ENCODE assay signal across 19 mouse cellular contexts in the genomic region with DNA sequence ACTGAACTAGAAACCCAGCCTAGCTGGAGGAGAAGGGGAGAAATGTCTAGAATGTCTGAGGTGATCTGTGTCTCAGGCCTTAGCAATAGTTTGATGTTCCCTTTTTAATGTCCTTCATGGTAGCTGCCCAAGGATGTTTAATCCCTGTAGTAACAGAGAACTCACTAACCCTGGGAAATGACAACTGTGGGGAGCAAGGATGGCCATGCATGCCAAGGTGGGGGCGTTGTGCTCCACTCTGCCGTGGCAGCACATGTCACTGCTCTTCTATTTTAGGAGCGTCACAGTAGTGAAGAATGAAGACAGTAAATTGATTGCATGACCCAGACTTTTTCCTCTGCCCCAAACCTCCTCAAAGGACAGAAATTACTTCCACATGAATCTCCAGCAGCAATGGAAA. TPM values are rescaled to one million over a fixed set of nuclear protein-coding genes. Genes with fewer than 3 reads are reported as not detected.
DNase-seq lines count a peak whose midpoint lies in the region; ATAC-seq lines count a peak whose summit lies in the region.
"Had no signal": no experiment of that assay in that cellular context is flagged by ENCODE, and none has a peak within 500 bp of the region (broad histone marks: within the 10 kb centered on the region; RNA-seq: fewer than 3 reads in every experiment).

No protein-coding gene starts in this region.

- 84% methylated on average over 3 of the region's 3 CpGs for WGBS in midbrain, embryonic 11.5 days
- 87% methylated on average over 3 of the region's 3 CpGs for WGBS in midbrain, embryonic 15.5 days
- 38% methylated on average over 3 of the region's 3 CpGs for WGBS in embryonic facial prominence, embryonic 15.5 days

- no peak overlapping the region for H3K27ac ChIP-seq in midbrain, embryonic 11.5 days (ENCODE audit: low read depth, low read length)
- H3K27ac ChIP-seq in midbrain, embryonic 15.5 days: no peak overlapping the region
- H3K27ac ChIP-seq in embryonic facial prominence, embryonic 15.5 days (replicated peaks): peak overlapping the region; percentile 12
- H3K27ac ChIP-seq: forebrain, embryonic 10.5 days; forebrain, embryonic 12.5 days had no signal

- no peak for ATAC-seq in midbrain, embryonic 11.5 days (ENCODE audit: low FRiP score)
- no peak for ATAC-seq in midbrain, embryonic 15.5 days (replicated peaks)
- ATAC-seq in embryonic facial prominence, embryonic 15.5 days (ENCODE audit: insufficient number of reproducible peaks, low FRiP score, low TSS enrichment, low read depth): 0 out of 2 replicates have a peak, but pooled peaks have one; percentile 21
- ATAC-seq: forebrain, embryonic 14.5 days; forebrain, embryonic 16.5 days had no signal

- no peak overlapping the region for H3K4me2 ChIP-seq in midbrain, embryonic 11.5 days
- no peak overlapping the region for H3K4me2 ChIP-seq in midbrain, embryonic 15.5 days
- no peak overlapping the region for H3K4me2 ChIP-seq in embryonic facial prominence, embryonic 15.5 days (replicated peaks)
- H3K4me2 ChIP-seq: embryonic facial prominence, embryonic 13.5 days; forebrain, embryonic 12.5 days had no signal

- peak; percentile 68 for DNase-seq in midbrain, embryonic 11.5 days (ENCODE audit: low spot score, missing footprints)
- DNase-seq in brain, adult 2 months (ENCODE audit: low read depth, low spot score): peak; percentile 45
- DNase-seq in left cerebral cortex, adult 9 months (ENCODE audit: low spot score in 2 of 2): no peak
- DNase-seq: adrenal gland, adult 2 months; adrenal gland, postnatal 10 days; adrenal gland, postnatal 25 days; cerebellum, adult 11-12 months; cerebellum, adult 2 months; cerebellum, adult 9-10 months; cerebellum, postnatal 10 days; cerebellum, postnatal 25 days had no signal

- H3K36me3 ChIP-seq in midbrain, embryonic 11.5 days (ENCODE audit: control insufficient read depth, insufficient read depth, low read length): no peaks in the 10 kb centered on the region
- H3K36me3 ChIP-seq in midbrain, embryonic 15.5 days (replicated peaks): no peaks in the 10 kb centered on the region
- H3K36me3 ChIP-seq in embryonic facial prominence, embryonic 15.5 days: no peaks in the 10 kb centered on the region
- H3K36me3 ChIP-seq: embryonic facial prominence, embryonic 13.5 days; forebrain, embryonic 10.5 days; forebrain, embryonic 12.5 days had no signal

- H3K4me1 ChIP-seq in midbrain, embryonic 11.5 days (ENCODE audit: control insufficient read depth, insufficient read depth, low read length): no peaks in the 10 kb centered on the region
- H3K4me1 ChIP-seq in midbrain, embryonic 15.5 days: 0 out of 2 replicates have a peak, but pooled peaks cover 2% of the 10 kb centered on the region
- peaks cover 20% of the 10 kb centered on the region for H3K4me1 ChIP-seq in embryonic facial prominence, embryonic 15.5 days

- no peaks in the 10 kb centered on the region for H3K27me3 ChIP-seq in midbrain, embryonic 11.5 days (ENCODE audit: control insufficient read depth, insufficient read depth, low read length)
- no peaks in the 10 kb centered on the region for H3K27me3 ChIP-seq in midbrain, embryonic 15.5 days (replicated peaks)
- H3K27me3 ChIP-seq in embryonic facial prominence, embryonic 15.5 days: no peaks in the 10 kb centered on the region; the same call in 1 of the 2 replicates
- H3K27me3 ChIP-seq: embryonic facial prominence, embryonic 13.5 days; forebrain, embryonic 12.5 days had no signal

- H3K4me3 ChIP-seq in midbrain, embryonic 11.5 days (ENCODE audit: low read depth, low read length): no peak overlapping the region
- no peak overlapping the region for H3K4me3 ChIP-seq in midbrain, embryonic 15.5 days
- H3K4me3 ChIP-seq in embryonic facial prominence, embryonic 15.5 days (replicated peaks): no peak overlapping the region
- H3K4me3 ChIP-seq: embryonic facial prominence, embryonic 13.5 days; erythroblast, embryonic 14.5 days; forebrain, embryonic 10.5 days; forebrain, embryonic 12.5 days had no signal

- no peaks in the 10 kb centered on the region for H3K9me3 ChIP-seq in midbrain, embryonic 11.5 days (ENCODE audit: control insufficient read depth, low read length)
- no peaks in the 10 kb centered on the region for H3K9me3 ChIP-seq in midbrain, embryonic 15.5 days
- no peaks in the 10 kb centered on the region for H3K9me3 ChIP-seq in embryonic facial prominence, embryonic 15.5 days (replicated peaks)
- H3K9me3 ChIP-seq: embryonic facial prominence, embryonic 13.5 days; forebrain, embryonic 10.5 days; forebrain, embryonic 12.5 days had no signal

- no peak overlapping the region for H3K9ac ChIP-seq in midbrain, embryonic 11.5 days (ENCODE audit: low read length)
- H3K9ac ChIP-seq in midbrain, embryonic 15.5 days: no peak overlapping the region
- H3K9ac ChIP-seq in embryonic facial prominence, embryonic 15.5 days: no peak overlapping the region
- H3K9ac ChIP-seq: embryonic facial prominence, embryonic 13.5 days; forebrain, embryonic 12.5 days had no signal

RNA-seq across cellular contexts. Expression of a gene that starts 37.6 kb away (rescaled TPM):
- polyA plus RNA-seq in midbrain, embryonic 11.5 days (2014; fragmentation: Nextera tagmentation; extraction: Ambion mirVana): 0.56 and 0.99 TPM in 2 replicates
- 4.8 and 5.3 TPM in 2 replicates for polyA plus RNA-seq in midbrain, embryonic 15.5 days (2015; fragmentation: Nextera tagmentation; extraction: Ambion mirVana)
- 1.9 and 2.0 TPM in 2 replicates for polyA plus RNA-seq in embryonic facial prominence, embryonic 15.5 days (2015; fragmentation: Nextera tagmentation; extraction: Ambion mirVana)
- polyA plus RNA-seq: erythroblast, embryonic 14.5 days had no signal

RNA-seq across cellular contexts. Expression of a gene that starts 56.2 kb away (rescaled TPM):
- polyA plus RNA-seq in midbrain, embryonic 11.5 days (2014; fragmentation: Nextera tagmentation; extraction: Ambion mirVana): 201 and 214 TPM in 2 replicates
- polyA plus RNA-seq in midbrain, embryonic 15.5 days (2015; fragmentation: Nextera tagmentation; extraction: Ambion mirVana): 28.3 and 31.9 TPM in 2 replicates
- polyA plus RNA-seq in embryonic facial prominence, embryonic 15.5 days (2015; fragmentation: Nextera tagmentation; extraction: Ambion mirVana): 89.1 and 89.5 TPM in 2 replicates

Comparison
In these comparisons a context has a peak if more than half of its experiments do, and no peak if none do; other contexts are left out.
1. DNase-seq: peak in midbrain, embryonic 11.5 days (single experiment) and brain, adult 2 months (single experiment); none in left cerebral cortex, adult 9 months (0 of 2).